Mouse (Mus musculus): ENCODE data around the gene Gys2.
"Not testable (repeated sequence)": the region's sequence is repeated elsewhere in the genome, so short reads cannot be mapped to it uniquely, and the experiment has no call there.

The Gys2 gene

GRCm38 (mm10) chr6:142472801-142473203 lies at the start of gene Gys2:
Gys2 (minus strand) TSS chr6:142473109.
- DNase-seq (ENCODE audit: low spot score) = no peak

GRCm38 (mm10) chr6:142521591-142522110 lies 48.7 kb upstream of the Gys2 start:
- DNase-seq (ENCODE audit: low spot score) = no peak

- DNase-seq (ENCODE audit: low spot score) = no peak
Measured at GRCm38 (mm10) chr6:142519110-142519509, 46.2 kb upstream of the Gys2 start.

- DNase-seq (ENCODE audit: low spot score) = not testable (repeated sequence)
Measured at GRCm38 (mm10) chr6:142515379-142515778, 42.5 kb upstream of the Gys2 start.

GRCm38 (mm10) chr6:142514912-142515311 lies 42.0 kb upstream of the Gys2 start:
- DNase-seq (ENCODE audit: low spot score) = no peak

GRCm38 (mm10) chr6:142512902-142513301 lies 40.0 kb upstream of the Gys2 start:
- DNase-seq (ENCODE audit: low spot score) = no peak

GRCm38 (mm10) chr6:142511516-142512135 lies 38.7 kb upstream of the Gys2 start:
- DNase-seq (ENCODE audit: low spot score) = no peak

- no peak for DNase-seq (ENCODE audit: low spot score)
Measured at GRCm38 (mm10) chr6:142508663-142509062, 35.8 kb upstream of the Gys2 start.

GRCm38 (mm10) chr6:142507785-142508162 lies 34.9 kb upstream of the Gys2 start, which contains the start of gene Ldhb:
Ldhb (minus strand) TSS chr6:142507957.
- no peak for DNase-seq (ENCODE audit: low spot score)

GRCm38 (mm10) chr6:142507033-142507784 lies 34.3 kb upstream of the Gys2 start:
- DNase-seq (ENCODE audit: low spot score) = no peak

- no peak for DNase-seq (ENCODE audit: low spot score)
Measured at GRCm38 (mm10) chr6:142506338-142507032, 33.6 kb upstream of the Gys2 start.

GRCm38 (mm10) chr6:142503601-142504000 lies 30.7 kb upstream of the Gys2 start:
- no peak for DNase-seq (ENCODE audit: low spot score)

- DNase-seq (ENCODE audit: low spot score) = no peak
Measured at GRCm38 (mm10) chr6:142502519-142503125, 29.7 kb upstream of the Gys2 start.

GRCm38 (mm10) chr6:142490114-142490513 lies 17.2 kb upstream of the Gys2 start:
- DNase-seq (ENCODE audit: low spot score) = not testable (repeated sequence)

GRCm38 (mm10) chr6:142487638-142488037 lies 14.7 kb upstream of the Gys2 start:
- no peak for DNase-seq (ENCODE audit: low spot score)

- no peak for DNase-seq (ENCODE audit: low spot score)
Measured at GRCm38 (mm10) chr6:142485478-142486123, 12.7 kb upstream of the Gys2 start.

GRCm38 (mm10) chr6:142477239-142477638 lies 4.3 kb upstream of the Gys2 start:
- no peak for DNase-seq (ENCODE audit: low spot score)

- DNase-seq (ENCODE audit: low spot score) = no peak
Measured at GRCm38 (mm10) chr6:142471141-142471540, 1.8 kb downstream of the Gys2 start.

- DNase-seq (ENCODE audit: low spot score) = no peak
Measured at GRCm38 (mm10) chr6:142469602-142470001, 3.3 kb downstream of the Gys2 start.

- DNase-seq (ENCODE audit: low spot score) = no peak
Measured at GRCm38 (mm10) chr6:142462194-142462593, 10.7 kb downstream of the Gys2 start.

- DNase-seq (ENCODE audit: low spot score) = no peak
Measured at GRCm38 (mm10) chr6:142459017-142459678, 13.8 kb downstream of the Gys2 start.
